Mouse (Mus musculus) liver, postnatal 0 days (tissue): ENCODE measurements at regions not wholly inside any gene's neighbourhood (a gene's known extent, or its start where the extent isn't known, plus 50 kb on each side); places are given as distances from the start of the nearest gene placed in this dataset.

Source experiments
- ATAC-seq: fragments of 200-750 bp; cut with Nextera tagmentation; 2 replicates; pipeline ENCODE4 v1.8.0; 2017; ENCODE audit warnings: mild to moderate bottlenecking, moderate library complexity
- DNase-seq: peaks from one replicate; pipeline ENCODE4 v3.0.0-alpha.2; 2016
- H3K27ac ChIP-seq: fragments of 300-500 bp; sonication (generic); 2 replicates; pipeline ENCODE4 v1.5.1; 2014; ENCODE audit warnings: antibody characterized with exemption, moderate library complexity, mild to moderate bottlenecking, low read depth
- H3K27me3 ChIP-seq: fragments of 300-500 bp; sonication (generic); 2 replicates; pipeline ENCODE4 v1.6.1; 2014; ENCODE audit warnings: low read length, control low read depth, mixed read lengths; ENCODE audit not compliant: insufficient read depth
- H3K36me3 ChIP-seq: fragments of 300-500 bp; sonication (generic); replicated peaks from 2 replicates; pipeline ENCODE4 v1.6.1; 2014; ENCODE audit warnings: mild to moderate bottlenecking, control low read depth, low read length, moderate library complexity, mixed read lengths; ENCODE audit not compliant: insufficient read depth
- H3K4me1 ChIP-seq: fragments of 300-500 bp; sonication (generic); 2 replicates; pipeline ENCODE4 v1.6.1; 2014; ENCODE audit warnings: antibody characterized with exemption, mild to moderate bottlenecking, control low read depth; ENCODE audit not compliant: insufficient read depth
- H3K4me2 ChIP-seq: fragments of 300-500 bp; sonication (generic); 2 replicates; pipeline ENCODE4 v1.6.1; 2014; ENCODE audit warnings: low read depth, mild to moderate bottlenecking, low read length, moderate library complexity, mixed read lengths
- H3K4me3 ChIP-seq: fragments of 300-500 bp; sonication (generic); 2 replicates; pipeline ENCODE4 v1.5.1; 2014; ENCODE audit warnings: low read depth, low read length
- H3K9ac ChIP-seq: fragments of 300-500 bp; sonication (generic); replicated peaks from 2 replicates; pipeline ENCODE4 v1.6.1; 2014; ENCODE audit warnings: mild to moderate bottlenecking, moderate library complexity
- H3K9me3 ChIP-seq: fragments of 300-500 bp; sonication (generic); 2 replicates; pipeline ENCODE4 v1.6.1; 2016; ENCODE audit warnings: mild to moderate bottlenecking, control low read depth, low read length, mixed read lengths
- CTCF ChIP-seq: sonication (generic); IDR thresholded peaks from 2 replicates; pipeline ENCODE4 v1.5.1; 2016; ENCODE audit warnings: antibody characterized with exemption, low read depth
- EP300 ChIP-seq: IDR thresholded peaks from 2 replicates; pipeline ENCODE4 v1.6.1; 2016; ENCODE audit warnings: antibody characterized with exemption, low read depth, mild to moderate bottlenecking
- WGBS: fragments of 180-500 bp; shearing (Covaris S2); extraction: QIAGEN DNeasy Blood & Tissue Kit; methylation state at CpG from one replicate; pipeline ENCODE4 v1.1.7; 2014; ENCODE audit not compliant: insufficient replicate concordance; 5-methylcytosine and 5-hydroxymethylcytosine counted together

DNA sequence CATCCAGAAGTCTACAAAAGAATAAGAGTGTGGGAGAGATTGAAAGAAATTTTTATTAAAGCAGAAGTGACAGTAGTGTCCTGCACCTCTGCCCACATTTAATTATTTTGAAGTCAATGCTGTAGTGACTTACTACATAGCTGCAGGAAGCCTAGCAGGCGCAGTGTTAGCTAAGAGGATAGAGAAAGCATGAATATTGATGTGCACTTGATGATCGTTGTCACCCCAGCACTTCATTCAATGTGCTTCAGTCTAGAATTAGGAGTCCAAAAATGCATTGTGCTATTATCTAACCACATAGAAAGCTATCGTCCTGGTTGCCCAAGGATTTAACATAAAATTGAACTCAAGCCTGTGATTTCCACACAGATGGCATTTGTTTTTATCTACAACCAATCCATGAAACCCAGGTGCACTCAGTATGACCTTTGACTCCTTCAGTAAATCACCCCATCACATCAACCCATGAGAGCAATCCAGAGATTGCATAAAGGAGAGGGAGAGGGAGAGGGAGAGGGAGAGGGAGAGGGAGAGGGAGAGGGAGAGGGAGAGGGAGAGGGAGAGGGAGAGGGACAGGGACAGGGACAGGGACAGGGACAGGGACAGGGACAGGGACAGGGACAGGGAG, 210.7 kb upstream of the Tars start:
- DNase-seq (no peak), ATAC-seq (peak; percentile 77)
- H3K4me3 ChIP-seq: no peak overlapping the region
- H3K4me1 ChIP-seq: no peaks in the 10 kb centered on the region
- TF ChIP-seq CTCF (no peak), EP300 (no peak)
- H3K27me3 ChIP-seq: no peaks in the 10 kb centered on the region
- WGBS: 61% methylated on average over 3 of the region's 3 CpGs
- no peak overlapping the region for H3K9ac ChIP-seq
- no peaks in the 10 kb centered on the region for H3K36me3 ChIP-seq
- H3K9me3 ChIP-seq: no peaks in the 10 kb centered on the region
- no peak overlapping the region for H3K4me2 ChIP-seq
- H3K27ac ChIP-seq: no peak overlapping the region

DNA sequence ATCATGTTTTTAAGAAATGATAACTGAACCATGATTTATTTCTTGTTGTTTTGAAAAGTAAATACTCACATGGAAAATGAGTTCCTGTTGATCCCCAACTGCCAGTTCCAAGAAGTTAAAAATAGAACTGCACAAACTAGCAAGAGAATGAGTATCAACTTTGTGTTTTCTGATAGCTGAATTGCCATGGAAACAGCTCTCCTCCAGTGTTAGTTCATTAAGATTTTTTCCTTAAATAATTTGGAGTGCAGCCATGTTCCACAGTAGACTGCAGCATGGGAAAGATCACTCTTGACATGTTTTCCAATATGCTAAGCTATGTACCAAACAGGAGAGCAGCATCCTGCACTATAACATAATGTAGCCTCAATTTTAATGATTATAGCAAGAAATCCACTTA, 208.0 kb upstream of the Tars start:
- no peak for DNase-seq
- no peak overlapping the region for H3K27ac ChIP-seq

DNA sequence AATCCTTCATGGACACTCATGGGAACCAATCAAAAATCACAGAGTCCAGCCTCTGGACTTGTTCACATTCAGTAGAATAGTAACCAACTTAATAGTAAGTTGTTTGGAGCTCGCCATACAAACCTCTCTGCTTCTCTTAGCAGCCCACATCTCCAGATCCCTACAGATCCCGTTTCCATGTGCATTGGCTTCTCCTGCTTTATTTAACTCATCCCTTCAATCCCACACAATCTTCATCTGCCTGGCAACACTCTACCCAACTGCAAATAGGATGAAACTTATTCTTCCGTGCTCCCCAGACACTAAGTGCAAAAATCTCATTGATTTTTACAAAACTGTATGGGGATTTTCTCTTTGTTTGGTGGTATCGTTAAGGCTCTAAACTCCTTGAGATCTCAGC, 206.2 kb upstream of the Tars start:
- H3K27ac ChIP-seq: no peak overlapping the region
- H3K4me2 ChIP-seq: no peak overlapping the region
- no peak overlapping the region for H3K9ac ChIP-seq
- ATAC-seq (no peak), DNase-seq (no peak)
- no peaks in the 10 kb centered on the region for H3K9me3 ChIP-seq
- 80% methylated on average over 4 of the region's 4 CpGs for WGBS
- H3K27me3 ChIP-seq: no peaks in the 10 kb centered on the region
- H3K36me3 ChIP-seq: no peaks in the 10 kb centered on the region
- no peaks in the 10 kb centered on the region for H3K4me1 ChIP-seq
- H3K4me3 ChIP-seq: no peak overlapping the region
- TF ChIP-seq EP300 (no peak), CTCF (no peak)

More for the DNA sequence above, 208.0 kb upstream of the Tars start:
- TF ChIP-seq CTCF (no peak), EP300 (no peak)
- Histone ChIP-seq H3K9ac (no peak overlapping the region), H3K27me3 (no peaks in the 10 kb centered on the region), H3K4me2 (no peak overlapping the region), H3K4me1 (no peaks in the 10 kb centered on the region), H3K36me3 (no peaks in the 10 kb centered on the region), H3K9me3 (no peaks in the 10 kb centered on the region), H3K4me3 (no peak overlapping the region)
- ATAC-seq: no peak

DNA sequence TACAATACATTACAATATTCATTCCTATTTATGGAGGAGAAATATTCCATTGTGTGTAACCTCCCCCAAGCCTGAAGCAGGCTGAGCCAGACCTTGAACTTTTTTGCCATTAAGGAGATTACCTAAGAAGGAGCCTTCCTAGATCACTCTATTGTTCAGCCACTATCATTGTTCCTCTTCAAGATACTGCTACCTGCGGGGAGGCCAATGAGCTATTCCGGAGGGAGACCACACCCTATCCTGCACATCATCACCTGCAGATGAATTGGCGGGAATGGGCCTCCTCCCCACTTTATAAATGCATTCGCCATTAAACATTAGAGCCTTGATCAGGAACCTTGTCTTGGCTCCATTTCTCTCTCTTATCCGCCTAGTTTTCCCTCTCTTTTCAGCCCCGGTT, 197.6 kb upstream of the Tars start:
- H3K36me3 ChIP-seq: no peaks in the 10 kb centered on the region
- H3K4me2 ChIP-seq: no peak overlapping the region
- H3K27me3 ChIP-seq: no peaks in the 10 kb centered on the region
- DNase-seq: no peak
- WGBS: 79% methylated on average over 6 of the region's 6 CpGs
- H3K4me3 ChIP-seq: no peak overlapping the region
- TF ChIP-seq EP300 (no peak), CTCF (no peak)
- no peak overlapping the region for H3K27ac ChIP-seq
- H3K9me3 ChIP-seq: no peaks in the 10 kb centered on the region
- H3K9ac ChIP-seq: no peak overlapping the region
- ATAC-seq: no peak
- H3K4me1 ChIP-seq: no peaks in the 10 kb centered on the region

DNA sequence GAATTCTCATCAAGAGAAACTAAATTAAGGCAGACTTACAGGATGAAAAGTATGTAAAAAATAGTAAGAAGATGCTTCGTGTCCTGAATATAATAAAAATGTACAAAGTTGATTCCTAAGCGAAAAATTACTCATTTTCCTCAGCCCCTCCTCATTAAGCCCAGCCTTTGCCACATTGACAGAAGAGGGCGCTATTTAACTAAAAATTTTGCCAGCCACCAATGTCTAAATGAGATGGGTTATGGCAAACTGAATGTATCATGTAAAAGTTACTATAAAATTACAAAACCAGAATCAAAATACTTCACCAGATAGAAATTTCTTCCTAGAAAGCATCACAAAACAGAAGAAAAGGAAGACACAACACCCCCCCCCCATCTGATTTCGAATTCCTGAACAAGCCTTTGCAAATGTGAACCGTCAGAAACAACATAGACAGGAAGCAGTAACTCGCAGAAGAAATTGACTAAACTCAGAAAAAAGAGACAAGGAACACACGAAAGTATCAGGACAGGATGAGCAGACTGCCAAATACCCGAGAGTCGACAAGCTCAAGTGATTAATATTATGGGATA, 191.2 kb upstream of the Tars start:
- Histone ChIP-seq H3K9me3 (no peaks in the 10 kb centered on the region), H3K27me3 (no peaks in the 10 kb centered on the region), H3K4me1 (no peaks in the 10 kb centered on the region), H3K27ac (no peak overlapping the region), H3K36me3 (no peaks in the 10 kb centered on the region), H3K4me2 (no peak overlapping the region), H3K9ac (no peak overlapping the region), H3K4me3 (no peak overlapping the region)
- TF ChIP-seq EP300 (no peak), CTCF (peak; percentile 68)
- DNase-seq: no peak
- no peak for ATAC-seq
- WGBS: 25% methylated on average over 9 of the region's 9 CpGs

DNA sequence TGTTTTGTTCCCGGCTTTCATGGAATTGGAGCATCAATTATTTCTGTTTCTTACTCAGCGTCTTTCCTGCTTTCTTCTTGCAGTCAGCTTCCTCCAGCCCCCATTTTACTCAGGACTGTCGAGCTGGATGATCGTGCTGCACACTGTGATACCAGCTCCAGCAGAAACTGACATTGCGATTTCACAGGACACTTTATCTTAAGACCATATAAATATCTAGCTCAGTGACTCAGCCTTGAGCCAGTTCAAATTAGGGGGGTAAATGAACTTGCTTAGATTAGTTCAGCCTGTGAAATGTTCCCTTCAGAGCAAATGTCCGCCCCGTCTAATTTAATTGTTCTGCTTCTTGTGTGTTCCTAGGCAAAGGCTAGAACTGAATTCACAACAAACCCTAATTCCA, 190.3 kb upstream of the Tars start:
- H3K27ac ChIP-seq: no peak overlapping the region
- whole genome bisulfite sequencing: 63% methylated on average over 7 of the region's 7 CpGs
- no peaks in the 10 kb centered on the region for H3K4me1 ChIP-seq
- no peaks in the 10 kb centered on the region for H3K9me3 ChIP-seq
- ATAC-seq: no peak
- DNase-seq: no peak
- no peaks in the 10 kb centered on the region for H3K27me3 ChIP-seq
- no peak for TF ChIP-seq EP300
- TF ChIP-seq CTCF: no peak
- no peak overlapping the region for H3K9ac ChIP-seq
- no peak overlapping the region for H3K4me3 ChIP-seq
- H3K4me2 ChIP-seq: no peak overlapping the region
- H3K36me3 ChIP-seq: no peaks in the 10 kb centered on the region
